Mouse (Mus musculus) myocyte (in vitro differentiated cells): Measurements from ENCODE around the gene Dhps. TPM values are rescaled to one million over a fixed set of nuclear protein-coding genes. Genes with fewer than 3 reads are reported as not detected.

Experiments used
- H3K27me3 ChIP-seq: one replicate; pipeline ENCODE4 v1.6.1; 2011; ENCODE audit not compliant: control insufficient read depth, insufficient read depth, insufficient read length
- H3K36me3 ChIP-seq: one replicate; pipeline ENCODE4 v1.6.1; 2011; ENCODE audit not compliant: control insufficient read depth, insufficient read depth
- H3K4me2 ChIP-seq: one replicate; pipeline ENCODE4 v1.6.1; 2011; ENCODE audit warnings: low read depth, control low read depth
- H3K4me3 ChIP-seq: one replicate; pipeline ENCODE4 v1.5.1; 2011; ENCODE audit warnings: mild to moderate bottlenecking, control low read depth, moderate library complexity
- H3K79me2 ChIP-seq: one replicate; pipeline ENCODE4 v1.6.1; 2011; ENCODE audit not compliant: control insufficient read depth, insufficient read depth
- H3ac ChIP-seq: one replicate; pipeline ENCODE4 v1.6.1; 2011; ENCODE audit not compliant: control insufficient read depth, insufficient read length
- CEBPB ChIP-seq: IDR thresholded peaks from 2 replicates; pipeline ENCODE4 v1.6.1; 2011; ENCODE audit warnings: mild to moderate bottlenecking, moderate library complexity; ENCODE audit not compliant: poor library complexity, insufficient read depth, severe bottlenecking
- E2F4 ChIP-seq: IDR thresholded peaks from one replicate; pipeline ENCODE4 v1.6.1; 2011; ENCODE audit warnings: mild to moderate bottlenecking, control low read depth, moderate library complexity; ENCODE audit not compliant: insufficient read depth
- MAX ChIP-seq: IDR thresholded peaks from one replicate; pipeline ENCODE4 v1.6.1; 2011; ENCODE audit warnings: low read depth, mild to moderate bottlenecking, control low read depth
- MYOD1 ChIP-seq, 3 experiments: IDR thresholded peaks; one replicate each; pipeline ENCODE4 v1.6.1; 2011; ENCODE audit warnings: control low read depth in 2 of 3, low read depth in 2 of 3, mild to moderate bottlenecking in 2 of 3, moderate library complexity in 1 of 3; ENCODE audit not compliant: insufficient read length in 2 of 3, control insufficient read depth in 1 of 3
- MYOG ChIP-seq, 3 experiments: IDR thresholded peaks; one replicate each; pipeline ENCODE4 v1.6.1; 2011; ENCODE audit warnings: control low read depth in 2 of 3, low read depth in 2 of 3, mild to moderate bottlenecking in 2 of 3; ENCODE audit not compliant: insufficient read length in 2 of 3, control insufficient read depth in 1 of 3, insufficient read depth in 1 of 3
- POLR2A ChIP-seq: IDR thresholded peaks from one replicate; pipeline ENCODE4 v1.6.1; 2011; ENCODE audit warnings: low read depth, mild to moderate bottlenecking, control low read depth, moderate library complexity; ENCODE audit not compliant: insufficient read length
- POLR2AphosphoS2 ChIP-seq: IDR thresholded peaks from one replicate; pipeline ENCODE4 v1.6.1; 2011; ENCODE audit warnings: low read depth, control low read depth; ENCODE audit not compliant: insufficient read length
- REST ChIP-seq: IDR thresholded peaks from one replicate; pipeline ENCODE4 v1.6.1; 2011; ENCODE audit warnings: mild to moderate bottlenecking, control low read depth, moderate library complexity; ENCODE audit not compliant: insufficient read depth, insufficient read length
- SRF ChIP-seq: IDR thresholded peaks from one replicate; pipeline ENCODE4 v1.6.1; 2011; ENCODE audit warnings: low read depth; ENCODE audit not compliant: control insufficient read depth, insufficient read length
- TCF12 ChIP-seq: IDR thresholded peaks from one replicate; pipeline ENCODE4 v1.6.1; 2011; ENCODE audit warnings: mild to moderate bottlenecking, control low read depth; ENCODE audit not compliant: poor library complexity, insufficient read depth, severe bottlenecking
- TCF3 ChIP-seq: IDR thresholded peaks from one replicate; pipeline ENCODE4 v1.6.1; 2011; ENCODE audit warnings: low read depth, control low read depth; ENCODE audit not compliant: insufficient read length
- USF1 ChIP-seq: IDR thresholded peaks from one replicate; pipeline ENCODE4 v1.6.1; 2011; ENCODE audit warnings: low read depth, mild to moderate bottlenecking, control low read depth, moderate library complexity
- polyA plus RNA-seq: library from polyadenylated mRNA; unstranded; fragments of >200 nt; fragmentation: generic; extraction: Trizol; gene quantifications from one replicate; pipeline ENCODE4 v1.2.1, GENCODE M21; 2012; ENCODE audit warnings: missing spikeins

Dhps gene
- polyA plus RNA-seq, 1 experiment = 86.7 TPM

GRCm38 (mm10) chr8:85122995-85123394 lies 51.4 kb downstream of the Dhps start, which contains the start of gene Zfp791:
Zfp791 (minus strand) TSS chr8:85123095.
- no peaks in the 10 kb centered on the region for H3K79me2 ChIP-seq
- TF ChIP-seq MYOG (IDR thresholded peaks at IDR 0.05; ENCODE audit: control insufficient read depth in 1 of 3, insufficient read depth in 1 of 3, insufficient read length in 2 of 3, low read depth in 2 of 3) = no peak
- no peak for TF ChIP-seq TCF12
- no peak for TF ChIP-seq CEBPB
- TF ChIP-seq POLR2AphosphoS2 = no peak
- TF ChIP-seq MAX = no peak
- TF ChIP-seq TCF3 = no peak
- TF ChIP-seq POLR2A = no peak
- no peak for TF ChIP-seq E2F4
- TF ChIP-seq USF1 = no peak
- TF ChIP-seq REST = no peak
- no peak for TF ChIP-seq SRF
- H3K27me3 ChIP-seq = no peaks in the 10 kb centered on the region
- no peaks in the 10 kb centered on the region for H3K36me3 ChIP-seq
- H3K4me3 ChIP-seq = no peak within 1 kb of the TSS
- H3ac ChIP-seq = no peak within 1 kb of the TSS
- H3K4me2 ChIP-seq = no peak within 1 kb of the TSS

GRCm38 (mm10) chr8:85123691-85124090 lies 52.1 kb downstream of the Dhps start:
- TF ChIP-seq E2F4 (no peak), MYOG (IDR thresholded peaks at IDR 0.05; ENCODE audit: control insufficient read depth in 1 of 3, insufficient read depth in 1 of 3, insufficient read length in 2 of 3, low read depth in 2 of 3) (no peak), REST (no peak), MAX (no peak), POLR2A (no peak), CEBPB (no peak), TCF12 (no peak), TCF3 (no peak), POLR2AphosphoS2 (no peak), SRF (no peak), USF1 (no peak), MYOD1 (IDR thresholded peaks at IDR 0.05; ENCODE audit: control insufficient read depth in 1 of 3, insufficient read length in 2 of 3, low read depth in 2 of 3) (no peak)
- H3K4me3 ChIP-seq = no peak overlapping the region
- H3K4me2 ChIP-seq = no peak overlapping the region
- H3K36me3 ChIP-seq = no peaks in the 10 kb centered on the region
- H3K27me3 ChIP-seq = no peaks in the 10 kb centered on the region
- no peaks in the 10 kb centered on the region for H3K79me2 ChIP-seq
- no peak overlapping the region for H3ac ChIP-seq

Other genes starting within 250 kb of the Dhps start
- 6.7 TPM for gene Dand5, start 248.9 kb upstream of the Dhps start, polyA plus RNA-seq
- 21.8 TPM for gene Gadd45gip1, start 240.2 kb upstream of the Dhps start, polyA plus RNA-seq
- gene Rad23a, start 231.1 kb upstream of the Dhps start, polyA plus RNA-seq = 139 TPM
- 385 TPM for gene Calr, start 224.8 kb upstream of the Dhps start, polyA plus RNA-seq
- 73.3 TPM for gene Farsa, start 214.8 kb upstream of the Dhps start, polyA plus RNA-seq
- 2.3 TPM for gene Syce2, start 199.6 kb upstream of the Dhps start, polyA plus RNA-seq
- 20.9 TPM for gene Gcdh, start 177.8 kb upstream of the Dhps start, polyA plus RNA-seq
- gene Klf1, start 169.8 kb upstream of the Dhps start, polyA plus RNA-seq = 0.10 TPM
- 9.2 TPM for gene Dnase2a, start 163.2 kb upstream of the Dhps start, polyA plus RNA-seq
- not detected for gene Mast1, start 134.4 kb upstream of the Dhps start, polyA plus RNA-seq
- not detected for gene Rtbdn, start 124.8 kb upstream of the Dhps start, polyA plus RNA-seq
- not detected for gene Gm49661, start 102.3 kb upstream of the Dhps start, polyA plus RNA-seq
- 432 TPM for gene Prdx2, start 102.2 kb upstream of the Dhps start, polyA plus RNA-seq
- gene Rnaseh2a, start 102.0 kb upstream of the Dhps start, polyA plus RNA-seq = 74.1 TPM
- 140 TPM for gene Junb, start 93.0 kb upstream of the Dhps start, polyA plus RNA-seq
- gene Hook2, start 81.2 kb upstream of the Dhps start, polyA plus RNA-seq = 9.3 TPM
- not detected for gene Best2, start 57.2 kb upstream of the Dhps start, polyA plus RNA-seq
- gene Asna1, start 46.5 kb upstream of the Dhps start, polyA plus RNA-seq = 204 TPM
- gene Trir, start 44.9 kb upstream of the Dhps start, polyA plus RNA-seq = 198 TPM
- gene Tnpo2, start 34.8 kb upstream of the Dhps start, polyA plus RNA-seq = 46.3 TPM
- 26.8 TPM for gene Fbxw9, start 11.7 kb upstream of the Dhps start, polyA plus RNA-seq
- gene Gm5741, start 3.8 kb upstream of the Dhps start, polyA plus RNA-seq = 0.31 TPM
- 166 TPM for gene Wdr83os, start 9.0 kb downstream of the Dhps start, polyA plus RNA-seq
- gene Wdr83, start 9.5 kb downstream of the Dhps start, polyA plus RNA-seq = 26.8 TPM
- 7.6 TPM for gene Man2b1, start 11.5 kb downstream of the Dhps start, polyA plus RNA-seq
- gene Zfp791, start 51.3 kb downstream of the Dhps start, polyA plus RNA-seq = not detected
- gene Cks1brt, start 80.2 kb downstream of the Dhps start, polyA plus RNA-seq = not detected
- gene Olfr371, start 154.2 kb downstream of the Dhps start, polyA plus RNA-seq = not detected
- gene Orc6, start 227.9 kb downstream of the Dhps start, polyA plus RNA-seq = 13.2 TPM
- gene Vps35, start 228.0 kb downstream of the Dhps start, polyA plus RNA-seq = 52.1 TPM